Mouse (Mus musculus): ENCODE measurements around the gene Fgfr2. TPM values are rescaled to one million over a fixed set of nuclear protein-coding genes. Genes with fewer than 3 reads are reported as not detected.

The Fgfr2 gene
- total and polyA plus RNA-seq, 2 experiments from 2014 or later, result 12.1 to 32.6 TPM

GRCm38 (mm10) chr7:131555301-131556081 is 1567.7 kb downstream of the Fgfr2 start:
- H3K9me3 ChIP-seq (ENCODE audit: low read length), result no peaks in the 10 kb centered on the region
- DNase-seq (ENCODE audit: low spot score), result no peak
- WGBS, result under 1% methylated on average over 68 of the region's 68 CpGs
- no peak overlapping the region; the same call in 1 of the 2 replicates for H3K4me2 ChIP-seq (ENCODE audit: low read depth, low read length, poor library complexity, severe bottlenecking)
- peak overlapping the region; percentile 8; the same call in 1 of the 2 replicates for H3K4me3 ChIP-seq (ENCODE audit: low read depth, low read length)
- H3K9ac ChIP-seq (replicated peaks; ENCODE audit: low read length, poor library complexity, severe bottlenecking), result no peak overlapping the region
- H3K27ac ChIP-seq (ENCODE audit: low read depth, low read length), result no peak overlapping the region
- no peak for ATAC-seq (ENCODE audit: low FRiP score)
- TF ChIP-seq CTCF (IDR thresholded peaks at IDR 0.05), result peak; percentile 24; the same call in 1 of the 2 replicates
- H3K27me3 ChIP-seq (ENCODE audit: insufficient read depth, low read length), result peaks cover 74% of the 10 kb centered on the region
- H3K36me3 ChIP-seq (ENCODE audit: insufficient read depth, low read length), result no peaks in the 10 kb centered on the region
- H3K4me1 ChIP-seq (ENCODE audit: insufficient read depth, low read length), result no peaks in the 10 kb centered on the region

DNA sequence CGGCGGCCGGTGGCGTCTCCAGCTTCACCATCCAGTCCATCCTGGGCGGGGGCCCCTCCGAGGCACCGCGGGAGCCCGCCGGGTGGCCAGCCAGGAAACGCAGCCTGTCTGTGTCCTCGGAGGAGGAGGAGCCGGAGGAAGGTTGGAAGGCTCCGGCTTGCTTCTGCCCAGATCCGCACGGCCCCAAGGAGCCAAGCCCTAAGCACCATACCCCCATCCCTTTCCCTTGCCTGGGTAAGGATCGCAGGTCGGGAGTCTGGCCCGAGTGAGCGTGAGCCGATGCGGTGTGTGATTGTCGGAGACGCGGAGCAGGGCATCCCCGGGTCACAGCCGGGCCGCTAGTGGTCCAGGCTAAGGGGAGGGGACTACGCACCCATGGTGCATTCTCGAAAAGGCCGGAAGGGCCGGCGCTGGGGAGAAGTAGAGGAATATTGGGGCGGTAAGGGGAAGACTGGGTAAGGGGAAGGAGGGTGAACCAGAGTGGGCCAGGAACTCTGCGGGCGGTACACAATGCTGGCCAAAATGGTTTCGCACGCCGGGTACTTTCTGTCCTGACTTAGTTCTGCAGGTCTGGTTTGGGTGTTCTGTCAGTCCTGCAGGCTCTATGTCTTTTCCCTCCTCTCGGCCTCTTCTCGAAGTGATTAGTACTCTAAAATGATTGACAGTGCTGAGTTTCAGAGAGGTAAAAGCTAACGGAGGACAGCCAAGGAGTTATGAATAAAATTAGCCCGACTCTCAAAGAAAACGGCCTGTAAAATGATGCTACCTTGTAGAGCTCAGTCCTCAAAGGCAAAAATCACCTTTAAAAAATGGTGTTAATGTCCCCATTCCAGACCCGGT is 1568.6 kb downstream of the Fgfr2 start:
- ATAC-seq (ENCODE audit: low FRiP score), result peak; percentile 53; the same call in 1 of the 2 replicates
- no peak overlapping the region for H3K4me3 ChIP-seq (ENCODE audit: low read depth, low read length)

DNA sequence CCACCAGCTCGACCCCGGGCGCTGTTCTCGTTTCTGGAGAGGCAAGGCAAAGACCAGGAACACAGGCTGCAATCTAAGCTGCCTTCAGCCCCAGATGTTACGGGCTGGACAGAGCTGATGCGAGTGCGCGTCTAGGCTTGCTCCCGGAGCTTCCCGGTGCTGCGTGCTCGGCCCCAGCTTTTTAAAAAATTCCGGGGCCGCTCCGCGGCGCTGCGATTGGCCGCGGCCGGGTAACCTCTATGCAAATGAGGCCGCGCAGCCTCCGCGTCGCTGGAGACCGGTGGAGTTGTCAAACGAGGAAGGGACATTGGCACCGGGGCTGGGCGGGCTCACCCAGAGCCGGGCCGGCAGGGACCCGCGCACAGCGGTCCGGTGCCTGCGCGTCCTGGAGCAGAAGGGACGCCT is 1569.4 kb downstream of the Fgfr2 start:
- no peak overlapping the region for H3K4me3 ChIP-seq (ENCODE audit: low read depth, low read length)
- H3K4me2 ChIP-seq (ENCODE audit: low read depth, low read length, poor library complexity, severe bottlenecking), result peak overlapping the region; percentile 12
- no peak overlapping the region for H3K27ac ChIP-seq (ENCODE audit: low read depth, low read length)
- no peaks in the 10 kb centered on the region for H3K9me3 ChIP-seq (ENCODE audit: low read length)
- TF ChIP-seq CTCF (IDR thresholded peaks at IDR 0.05), result no peak
- no peaks in the 10 kb centered on the region for H3K4me1 ChIP-seq (ENCODE audit: insufficient read depth, low read length)
- peak; percentile 42; the same call in 1 of the 2 replicates for ATAC-seq (ENCODE audit: low FRiP score)
- no peak overlapping the region for H3K9ac ChIP-seq (replicated peaks; ENCODE audit: low read length, poor library complexity, severe bottlenecking)
- no peaks in the 10 kb centered on the region for H3K36me3 ChIP-seq (ENCODE audit: insufficient read depth, low read length)
- DNase-seq (ENCODE audit: low spot score), result no peak
- H3K27me3 ChIP-seq (ENCODE audit: insufficient read depth, low read length), result peaks cover 86% of the 10 kb centered on the region
- WGBS, result under 1% methylated on average over 38 of the region's 39 CpGs

More for the DNA sequence above, 1568.6 kb downstream of the Fgfr2 start:
- TF ChIP-seq CTCF (IDR thresholded peaks at IDR 0.05), result no peak
- H3K9me3 ChIP-seq (ENCODE audit: low read length), result no peaks in the 10 kb centered on the region
- peak overlapping the region; percentile 12 for H3K4me2 ChIP-seq (ENCODE audit: low read depth, low read length, poor library complexity, severe bottlenecking)
- DNase-seq (ENCODE audit: low spot score), result no peak
- no peaks in the 10 kb centered on the region for H3K4me1 ChIP-seq (ENCODE audit: insufficient read depth, low read length)
- H3K27me3 ChIP-seq (ENCODE audit: insufficient read depth, low read length), result peaks cover 83% of the 10 kb centered on the region
- H3K9ac ChIP-seq (replicated peaks; ENCODE audit: low read length, poor library complexity, severe bottlenecking), result no peak overlapping the region
- no peak overlapping the region for H3K27ac ChIP-seq (ENCODE audit: low read depth, low read length)
- H3K36me3 ChIP-seq (ENCODE audit: insufficient read depth, low read length), result no peaks in the 10 kb centered on the region
- WGBS, result under 1% methylated on average over 42 of the region's 45 CpGs

DNA sequence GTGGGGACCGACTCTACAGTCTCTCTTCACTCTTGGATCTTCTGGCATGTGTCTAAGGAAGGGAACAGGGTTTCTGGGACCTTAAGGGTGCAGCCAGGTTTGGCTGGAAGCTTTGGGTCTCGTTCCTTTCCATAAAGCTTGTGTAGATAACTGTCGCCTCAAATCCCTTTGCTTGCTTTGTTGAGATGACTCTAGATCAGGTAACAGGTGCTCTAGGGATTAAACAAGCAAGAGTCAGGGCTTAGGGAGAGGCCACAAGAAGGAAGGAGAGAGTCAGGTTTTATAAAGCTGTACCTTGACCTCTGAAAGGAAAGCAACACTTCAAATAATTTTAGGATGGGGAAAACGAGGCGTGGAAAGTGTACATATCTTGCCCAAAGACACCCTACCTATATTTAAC is 1570.4 kb downstream of the Fgfr2 start:
- H3K9me3 ChIP-seq (ENCODE audit: low read length), result no peaks in the 10 kb centered on the region
- H3K4me1 ChIP-seq (ENCODE audit: insufficient read depth, low read length), result no peaks in the 10 kb centered on the region
- H3K36me3 ChIP-seq (ENCODE audit: insufficient read depth, low read length), result no peaks in the 10 kb centered on the region
- ATAC-seq (ENCODE audit: low FRiP score), result no peak
- TF ChIP-seq CTCF (IDR thresholded peaks at IDR 0.05), result no peak
- no peak for DNase-seq (ENCODE audit: low spot score)
- H3K27ac ChIP-seq (ENCODE audit: low read depth, low read length), result no peak overlapping the region
- peaks cover 87% of the 10 kb centered on the region for H3K27me3 ChIP-seq (ENCODE audit: insufficient read depth, low read length)
- no peak overlapping the region for H3K4me3 ChIP-seq (ENCODE audit: low read depth, low read length)
- no peak overlapping the region for H3K9ac ChIP-seq (replicated peaks; ENCODE audit: low read length, poor library complexity, severe bottlenecking)
- no peak overlapping the region for H3K4me2 ChIP-seq (ENCODE audit: low read depth, low read length, poor library complexity, severe bottlenecking)
- WGBS, result 2% methylated on average over 5 of the region's 5 CpGs

DNA sequence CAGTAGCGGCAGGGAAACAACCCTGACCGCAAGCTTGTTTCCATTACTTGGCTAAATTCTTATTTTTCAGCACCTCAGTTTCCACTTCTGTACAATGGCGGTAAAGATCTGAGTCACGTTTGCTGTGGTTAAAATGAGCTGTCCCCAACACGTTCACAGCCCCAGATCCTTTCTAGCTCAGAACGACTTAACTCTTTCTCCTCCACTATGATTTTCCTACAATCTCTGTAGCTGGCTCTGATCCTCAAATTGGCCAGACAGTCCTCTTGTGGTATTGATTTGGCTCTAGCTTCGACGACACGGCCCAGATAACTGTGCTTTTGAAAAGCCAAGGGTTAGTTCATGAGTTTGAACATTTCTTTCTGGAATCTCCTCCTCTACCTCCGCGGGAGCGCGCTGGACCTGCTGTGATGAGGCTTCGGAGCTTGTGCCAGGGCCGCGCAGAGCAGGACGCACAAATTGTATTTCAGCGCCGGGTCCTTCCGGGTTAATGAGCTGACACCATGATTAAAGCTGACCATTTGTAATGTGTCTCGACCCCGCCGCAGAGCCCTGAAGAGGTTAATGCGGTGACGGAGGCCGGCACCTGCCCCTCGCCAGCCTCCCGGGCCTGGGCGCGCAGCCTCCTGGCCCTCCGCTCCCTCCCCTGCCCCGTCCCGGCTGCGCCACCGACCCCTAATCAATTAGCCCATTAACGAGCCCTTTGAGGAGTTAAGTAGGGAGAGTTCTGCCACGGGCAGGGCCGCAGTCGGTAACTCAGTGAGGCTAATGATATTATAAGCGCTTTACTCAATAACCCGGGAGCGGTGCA is 1571.0 kb downstream of the Fgfr2 start:
- no peak overlapping the region for H3K9ac ChIP-seq (replicated peaks; ENCODE audit: low read length, poor library complexity, severe bottlenecking)
- no peaks in the 10 kb centered on the region for H3K4me1 ChIP-seq (ENCODE audit: insufficient read depth, low read length)
- peaks cover 87% of the 10 kb centered on the region for H3K27me3 ChIP-seq (ENCODE audit: insufficient read depth, low read length)
- DNase-seq (ENCODE audit: low spot score) (no peak), ATAC-seq (ENCODE audit: low FRiP score) (no peak)
- no peaks in the 10 kb centered on the region for H3K36me3 ChIP-seq (ENCODE audit: insufficient read depth, low read length)
- under 1% methylated on average over 42 of the region's 42 CpGs for WGBS
- no peak for TF ChIP-seq CTCF (IDR thresholded peaks at IDR 0.05)
- no peak overlapping the region for H3K4me3 ChIP-seq (ENCODE audit: low read depth, low read length)
- no peaks in the 10 kb centered on the region for H3K9me3 ChIP-seq (ENCODE audit: low read length)
- no peak overlapping the region for H3K27ac ChIP-seq (ENCODE audit: low read depth, low read length)
- H3K4me2 ChIP-seq (ENCODE audit: low read depth, low read length, poor library complexity, severe bottlenecking), result no peak overlapping the region

Data from midbrain, postnatal 0 days (tissue).